Mouse (Mus musculus) lung, embryonic 14.5 days (tissue): Measurements from ENCODE around the gene Krtcap2. TPM values are rescaled to one million over a fixed set of nuclear protein-coding genes. Genes with fewer than 3 reads are reported as not detected.
A peak's percentile ranks its signal among the peaks of the same experiment; 100 is the strongest.

ENCODE experiments used
- ATAC-seq: fragments of 200-750 bp; cut with Nextera tagmentation; 2 replicates; pipeline ENCODE4 v1.8.0; 2017; ENCODE audit warnings: mild to moderate bottlenecking, moderate TSS enrichment, moderate library complexity; ENCODE audit not compliant: insufficient read depth
- DNase-seq: peaks from one replicate; pipeline ENCODE4 v3.0.0-alpha.2; 2015
- H3K27ac ChIP-seq: fragments of 300-500 bp; sonication (generic); 2 replicates; pipeline ENCODE4 v1.5.1; 2014; ENCODE audit warnings: low read depth, mild to moderate bottlenecking, moderate library complexity
- H3K27me3 ChIP-seq: fragments of 300-500 bp; sonication (generic); 2 replicates; pipeline ENCODE4 v1.6.1; 2014; ENCODE audit warnings: low read length, control low read depth; ENCODE audit not compliant: insufficient read depth
- H3K36me3 ChIP-seq: fragments of 300-500 bp; sonication (generic); 2 replicates; pipeline ENCODE4 v1.6.1; 2014; ENCODE audit warnings: control low read depth; ENCODE audit not compliant: insufficient read depth
- H3K4me1 ChIP-seq: fragments of 300-500 bp; sonication (generic); 2 replicates; pipeline ENCODE4 v1.6.1; 2014; ENCODE audit warnings: antibody characterized with exemption, control low read depth; ENCODE audit not compliant: insufficient read depth
- H3K4me2 ChIP-seq: fragments of 300-500 bp; sonication (generic); 2 replicates; pipeline ENCODE4 v1.6.1; 2014; ENCODE audit warnings: mild to moderate bottlenecking
- H3K4me3 ChIP-seq: fragments of 300-500 bp; sonication (generic); 2 replicates; pipeline ENCODE4 v1.5.1; 2014; ENCODE audit warnings: low read depth, low read length
- H3K9ac ChIP-seq: fragments of 300-500 bp; sonication (generic); 2 replicates; pipeline ENCODE4 v1.6.1; 2014
- H3K9me3 ChIP-seq: fragments of 300-500 bp; sonication (generic); 2 replicates; pipeline ENCODE4 v1.6.1; 2016; ENCODE audit warnings: low read depth, low read length, control low read depth
- CTCF ChIP-seq: IDR thresholded peaks from 2 replicates; pipeline ENCODE4 v1.5.1; 2016; ENCODE audit warnings: antibody characterized with exemption, low read depth
- WGBS: fragments of 180-500 bp; shearing (Covaris S2); extraction: QIAGEN DNeasy Blood & Tissue Kit; methylation state at CpG from one replicate; pipeline ENCODE4 v1.1.7; 2014; 5-methylcytosine and 5-hydroxymethylcytosine counted together
- polyA plus RNA-seq: library from polyadenylated mRNA; unstranded; fragments of >200 nt; fragmentation: Nextera tagmentation; extraction: Ambion mirVana; gene quantifications from 2 replicates; pipeline ENCODE4 v1.2.1, GENCODE M21; 2014

The Krtcap2 gene
- polyA plus RNA-seq, 1 experiment from 2014 or later: 293 TPM

- 43% methylated on average over 4 of the region's 4 CpGs for WGBS
- H3K4me2 ChIP-seq: peak overlapping the region; percentile 86
- DNase-seq: peak; percentile 57
- no peak overlapping the region for H3K9ac ChIP-seq
- ATAC-seq: no peak
- no peaks in the 10 kb centered on the region for H3K9me3 ChIP-seq
- H3K4me1 ChIP-seq: peaks cover 26% of the 10 kb centered on the region
- peak overlapping the region; percentile 81; the same call in 1 of the 2 replicates for H3K27ac ChIP-seq
- TF ChIP-seq CTCF: no peak
- peaks cover 3% of the 10 kb centered on the region; the same call in 1 of the 2 replicates for H3K36me3 ChIP-seq
- H3K27me3 ChIP-seq: no peaks in the 10 kb centered on the region
- H3K4me3 ChIP-seq: peak overlapping the region; percentile 14
Measured at GRCm38 (mm10) chr3:89229276-89229675, 16.5 kb upstream of the Krtcap2 start.

- no peak for TF ChIP-seq CTCF
- WGBS: 85% methylated on average over 2 of the region's 2 CpGs
Measured at GRCm38 (mm10) chr3:89230561-89230960, 15.2 kb upstream of the Krtcap2 start.

GRCm38 (mm10) chr3:89231345-89231744 lies 14.4 kb upstream of the Krtcap2 start:
- no peaks in the 10 kb centered on the region for H3K9me3 ChIP-seq
- H3K27ac ChIP-seq: 0 out of 2 replicates have a peak overlapping the region, but pooled peaks have one; percentile 46
- H3K4me2 ChIP-seq: peak overlapping the region; percentile 49
- no peak overlapping the region for H3K4me3 ChIP-seq
- WGBS: 45% methylated on average over 7 of the region's 7 CpGs
- no peak for ATAC-seq
- H3K27me3 ChIP-seq: no peaks in the 10 kb centered on the region
- no peak for DNase-seq
- no peak for TF ChIP-seq CTCF
- no peak overlapping the region for H3K9ac ChIP-seq
- H3K4me1 ChIP-seq: peaks cover 23% of the 10 kb centered on the region
- H3K36me3 ChIP-seq: 0 out of 2 replicates have a peak, but pooled peaks cover 3% of the 10 kb centered on the region

More at GRCm38 (mm10) chr3:89230561-89230960, 15.2 kb upstream of the Krtcap2 start:
- Histone ChIP-seq H3K36me3 (0 out of 2 replicates have a peak, but pooled peaks cover 3% of the 10 kb centered on the region), H3K27me3 (no peaks in the 10 kb centered on the region), H3K4me3 (no peak overlapping the region), H3K4me2 (peak overlapping the region; percentile 86; the same call in 1 of the 2 replicates), H3K9ac (no peak overlapping the region), H3K27ac (no peak overlapping the region), H3K4me1 (peaks cover 23% of the 10 kb centered on the region), H3K9me3 (no peaks in the 10 kb centered on the region)
- ATAC-seq (no peak), DNase-seq (no peak)

- TF ChIP-seq CTCF: no peak
- ATAC-seq (no peak), DNase-seq (no peak)
- Histone ChIP-seq H3K4me2 (peak overlapping the region; percentile 49), H3K9me3 (no peaks in the 10 kb centered on the region), H3K27ac (peak overlapping the region; percentile 46; the same call in 1 of the 2 replicates), H3K27me3 (no peaks in the 10 kb centered on the region), H3K4me3 (no peak overlapping the region), H3K4me1 (peaks cover 23% of the 10 kb centered on the region), H3K36me3 (0 out of 2 replicates have a peak, but pooled peaks cover 3% of the 10 kb centered on the region), H3K9ac (no peak overlapping the region)
- WGBS: 66% methylated on average over 16 of the region's 16 CpGs
Measured at GRCm38 (mm10) chr3:89231772-89232275, 13.9 kb upstream of the Krtcap2 start.

GRCm38 (mm10) chr3:89232614-89233013 lies 13.2 kb upstream of the Krtcap2 start:
- 0 out of 2 replicates have a peak, but pooled peaks cover 3% of the 10 kb centered on the region for H3K36me3 ChIP-seq
- 46% methylated on average over 6 of the region's 6 CpGs for WGBS
- H3K4me3 ChIP-seq: no peak overlapping the region
- DNase-seq (peak; percentile 7), ATAC-seq (no peak)
- no peak overlapping the region for H3K9ac ChIP-seq
- peak overlapping the region; percentile 49 for H3K4me2 ChIP-seq
- peak overlapping the region; percentile 88 for H3K27ac ChIP-seq
- H3K27me3 ChIP-seq: no peaks in the 10 kb centered on the region
- no peak for TF ChIP-seq CTCF
- peaks cover 20% of the 10 kb centered on the region for H3K4me1 ChIP-seq
- H3K9me3 ChIP-seq: no peaks in the 10 kb centered on the region

- no peaks in the 10 kb centered on the region for H3K27me3 ChIP-seq
Measured at GRCm38 (mm10) chr3:89233562-89234110, 12.1 kb upstream of the Krtcap2 start.

GRCm38 (mm10) chr3:89236516-89236915 lies 9.2 kb upstream of the Krtcap2 start:
- Histone ChIP-seq H3K4me2 (no peak overlapping the region), H3K36me3 (0 out of 2 replicates have a peak, but pooled peaks cover 3% of the 10 kb centered on the region), H3K27ac (no peak overlapping the region), H3K9ac (no peak overlapping the region), H3K4me1 (peaks cover 15% of the 10 kb centered on the region), H3K27me3 (no peaks in the 10 kb centered on the region), H3K9me3 (no peaks in the 10 kb centered on the region), H3K4me3 (no peak overlapping the region)
- DNase-seq (no peak), ATAC-seq (no peak)
- TF ChIP-seq CTCF: no peak
- WGBS: 88% methylated on average over 10 of the region's 10 CpGs

More at GRCm38 (mm10) chr3:89233562-89234110, 12.1 kb upstream of the Krtcap2 start:
- Histone ChIP-seq H3K4me3 (no peak overlapping the region), H3K4me2 (peak overlapping the region; percentile 49), H3K36me3 (0 out of 2 replicates have a peak, but pooled peaks cover 3% of the 10 kb centered on the region), H3K4me1 (peaks cover 15% of the 10 kb centered on the region), H3K27ac (peak overlapping the region; percentile 88), H3K9ac (no peak overlapping the region), H3K9me3 (no peaks in the 10 kb centered on the region)
- peak; percentile 28 for DNase-seq
- peak; percentile 21; the same call in 1 of the 2 replicates for ATAC-seq
- 52% methylated on average over 14 of the region's 14 CpGs for WGBS
- TF ChIP-seq CTCF: no peak
